Mouse (Mus musculus): ENCODE results near the gene Tbx10. TPM values are rescaled to one million over a fixed set of nuclear protein-coding genes. Genes with fewer than 3 reads are reported as not detected.
"Not testable (repeated sequence)": the region's sequence is repeated elsewhere in the genome, so short reads cannot be mapped to it uniquely, and the experiment has no call there.

Gene Tbx10
- polyA plus RNA-seq, 1 experiment from 2014 or later, result not detected

DNA sequence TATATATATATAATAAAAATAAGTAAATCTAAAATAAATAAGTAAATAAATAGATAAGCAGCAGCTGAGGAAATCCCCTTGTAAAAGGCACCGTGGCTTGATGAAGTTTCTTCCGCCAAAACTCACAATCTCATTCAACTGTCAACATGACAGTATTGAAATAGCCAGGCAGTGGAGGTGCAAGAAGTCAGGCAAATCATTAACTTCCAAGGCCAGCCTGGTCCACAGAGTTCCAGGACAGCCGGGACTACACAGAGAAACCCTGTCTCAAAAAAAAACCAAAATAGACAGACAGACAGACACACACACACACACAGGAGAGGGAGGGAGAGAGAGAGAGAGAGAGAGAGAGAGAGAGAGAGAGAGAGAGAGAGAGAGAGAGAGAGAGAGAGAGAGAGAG is 40.7 kb downstream of the Tbx10 start:
- Histone ChIP-seq H3K4me3 (no peak overlapping the region), H3K4me2 (no peak overlapping the region), H3K9me3 (no peaks in the 10 kb centered on the region), H3K27ac (no peak overlapping the region), H3K4me1 (peaks cover 14% of the 10 kb centered on the region), H3K9ac (no peak overlapping the region), H3K36me3 (peaks cover 7% of the 10 kb centered on the region), H3K27me3 (no peaks in the 10 kb centered on the region)
- 86% methylated on average over 3 of the region's 3 CpGs for WGBS
- no peak for ATAC-seq (ENCODE audit: insufficient number of reproducible peaks, low FRiP score, low TSS enrichment, low read depth)

DNA sequence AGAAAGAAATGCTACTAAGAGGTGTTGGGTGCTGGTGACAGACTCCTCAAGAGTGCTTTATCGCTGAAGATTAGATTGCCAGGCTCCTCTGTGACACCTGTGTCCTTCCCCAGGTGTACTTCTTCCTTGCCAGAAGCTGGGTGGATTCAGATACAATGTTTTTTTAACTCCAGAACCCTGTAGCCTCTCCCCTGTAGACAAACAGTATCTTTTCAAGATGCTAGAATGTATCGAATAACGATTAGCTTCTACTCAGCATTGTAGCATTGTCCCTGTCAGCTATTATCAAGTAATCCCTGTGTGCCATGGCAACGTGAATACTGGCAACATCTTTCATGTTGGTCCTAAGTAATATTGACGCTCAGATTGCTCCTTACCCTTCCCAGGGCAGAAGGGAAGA is 41.2 kb downstream of the Tbx10 start:
- Histone ChIP-seq H3K27me3 (no peaks in the 10 kb centered on the region), H3K27ac (no peak overlapping the region), H3K9ac (no peak overlapping the region), H3K4me2 (no peak overlapping the region), H3K9me3 (no peaks in the 10 kb centered on the region), H3K4me1 (peaks cover 14% of the 10 kb centered on the region), H3K4me3 (no peak overlapping the region), H3K36me3 (peaks cover 7% of the 10 kb centered on the region)
- WGBS, result 75% methylated on average over 5 of the region's 5 CpGs
- no peak for ATAC-seq (ENCODE audit: insufficient number of reproducible peaks, low FRiP score, low TSS enrichment, low read depth)

DNA sequence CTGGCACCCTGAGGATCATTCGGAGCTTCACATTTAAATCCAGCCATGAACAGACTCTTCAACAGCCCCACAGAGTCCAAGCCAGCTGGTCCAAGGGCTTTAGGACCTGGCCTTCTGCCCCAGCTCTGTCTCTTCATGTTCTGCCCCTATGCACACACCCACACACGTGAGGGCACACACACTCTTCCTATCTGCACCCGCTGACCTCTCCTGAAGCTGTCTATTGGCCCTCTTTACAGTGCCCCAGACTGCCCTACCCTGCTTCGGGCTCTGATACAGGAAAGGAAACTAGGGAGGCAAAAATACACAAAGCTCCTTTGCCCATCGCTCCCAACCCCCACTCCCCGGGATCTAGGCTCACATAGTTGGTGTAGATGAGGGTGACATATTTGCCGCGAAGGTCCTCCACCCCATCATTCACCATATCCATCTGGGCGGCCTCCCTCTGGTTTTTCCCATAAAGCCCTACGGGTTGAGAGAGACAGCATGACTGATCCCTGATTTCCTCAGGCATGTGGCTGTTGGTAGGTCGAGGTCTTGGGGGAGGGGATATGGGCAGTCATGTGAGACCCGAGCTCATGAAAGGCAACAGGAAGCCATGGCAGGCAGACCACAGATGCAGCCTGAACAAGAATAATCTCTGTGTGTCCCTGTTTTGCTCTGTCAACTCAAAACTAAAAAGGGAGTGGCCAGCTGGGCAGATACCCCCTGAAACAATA is 43.9 kb downstream of the Tbx10 start:
- H3K4me3 ChIP-seq, result no peak overlapping the region
- no peak for ATAC-seq (ENCODE audit: insufficient number of reproducible peaks, low FRiP score, low TSS enrichment, low read depth)
- no peak overlapping the region for H3K27ac ChIP-seq
- no peaks in the 10 kb centered on the region for H3K9me3 ChIP-seq
- no peak overlapping the region for H3K9ac ChIP-seq
- WGBS, result 75% methylated on average over 12 of the region's 12 CpGs
- H3K27me3 ChIP-seq, result no peaks in the 10 kb centered on the region
- peaks cover 7% of the 10 kb centered on the region for H3K36me3 ChIP-seq
- H3K4me1 ChIP-seq, result peaks cover 14% of the 10 kb centered on the region
- peak overlapping the region; percentile 27; the same call in 1 of the 2 replicates for H3K4me2 ChIP-seq

DNA sequence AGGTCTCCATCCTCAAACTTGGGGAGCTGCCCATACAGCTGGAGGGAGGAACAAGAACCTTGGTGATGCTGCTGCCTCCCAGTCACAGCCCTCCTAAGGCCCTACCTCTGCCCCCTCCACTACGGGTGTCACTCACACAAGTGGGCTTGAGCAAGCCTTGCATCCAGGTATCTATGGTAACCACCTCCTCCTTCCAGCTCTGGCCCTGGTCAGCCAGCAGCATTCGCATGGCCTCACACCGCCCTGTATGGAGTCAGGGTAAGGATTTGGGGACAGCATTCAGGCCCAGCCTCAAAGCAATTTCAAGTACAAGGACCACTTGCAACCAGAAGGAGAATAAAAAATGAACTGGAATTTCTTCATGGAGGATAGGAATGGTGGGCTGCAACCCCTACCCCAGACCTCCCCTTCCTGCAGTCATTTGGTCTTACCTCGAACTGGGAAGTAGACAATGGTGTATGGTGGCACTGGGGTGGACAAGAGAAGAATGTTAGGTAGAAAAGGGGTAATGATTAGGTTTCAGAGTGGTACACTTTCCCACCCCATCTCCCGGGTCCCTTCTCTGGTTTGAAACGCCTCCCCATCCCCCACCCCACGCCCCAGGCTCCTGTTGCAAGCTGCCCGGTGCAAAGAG is 44.7 kb downstream of the Tbx10 start:
- not testable (repeated sequence) for H3K9me3 ChIP-seq, H3K27me3 ChIP-seq, H3K36me3 ChIP-seq
- H3K4me3 ChIP-seq, result peak overlapping the region; percentile 74
- WGBS, result 20% methylated on average over 8 of the region's 8 CpGs
- peaks cover 14% of the 10 kb centered on the region for H3K4me1 ChIP-seq
- H3K4me2 ChIP-seq, result peak overlapping the region; percentile 66
- H3K9ac ChIP-seq, result peak overlapping the region; percentile 82
- peak overlapping the region; percentile 83 for H3K27ac ChIP-seq
- peak; percentile 16; the same call in 1 of the 2 replicates for ATAC-seq (ENCODE audit: insufficient number of reproducible peaks, low FRiP score, low TSS enrichment, low read depth)

DNA sequence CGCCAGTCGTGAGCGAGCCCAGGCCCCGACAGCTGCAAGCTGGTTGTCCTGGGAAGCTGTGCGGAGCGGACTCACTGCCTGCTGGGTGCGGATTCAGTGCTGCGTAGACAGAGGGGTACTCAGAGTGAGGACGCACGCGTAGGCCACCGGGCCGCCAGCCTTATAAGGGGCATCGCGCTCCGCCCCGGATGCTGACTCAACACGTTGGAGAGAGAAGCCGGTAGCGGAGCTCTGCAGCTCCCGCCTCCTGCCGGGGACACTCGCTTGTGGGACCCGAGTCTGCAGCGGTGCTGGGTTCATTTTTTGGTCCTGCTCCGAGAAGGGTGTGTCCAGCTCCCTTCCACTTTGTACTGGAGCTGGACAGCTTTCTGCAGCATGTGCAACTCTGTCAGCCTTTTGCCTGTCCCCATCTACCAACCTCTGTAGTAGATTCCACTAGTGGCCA is 45.3 kb downstream of the Tbx10 start, which contains the start of gene Gstp1:
Gstp1 (minus strand) TSS at position 198 of the 445 bp plus-strand sequence.
- peak; percentile 81 for ATAC-seq (ENCODE audit: insufficient number of reproducible peaks, low FRiP score, low TSS enrichment, low read depth)
- Histone ChIP-seq H3K27me3 (no peaks in the 10 kb centered on the region), H3K4me2 (peak within 1 kb of the TSS; percentile 66), H3K9ac (peak within 1 kb of the TSS; percentile 82), H3K9me3 (no peaks in the 10 kb centered on the region), H3K4me1 (peaks cover 14% of the 10 kb centered on the region), H3K4me3 (peak within 1 kb of the TSS; percentile 74), H3K27ac (peak within 1 kb of the TSS; percentile 83), H3K36me3 (peaks cover 7% of the 10 kb centered on the region)
- WGBS, result 0% methylated on average over 26 of the region's 26 CpGs

DNA sequence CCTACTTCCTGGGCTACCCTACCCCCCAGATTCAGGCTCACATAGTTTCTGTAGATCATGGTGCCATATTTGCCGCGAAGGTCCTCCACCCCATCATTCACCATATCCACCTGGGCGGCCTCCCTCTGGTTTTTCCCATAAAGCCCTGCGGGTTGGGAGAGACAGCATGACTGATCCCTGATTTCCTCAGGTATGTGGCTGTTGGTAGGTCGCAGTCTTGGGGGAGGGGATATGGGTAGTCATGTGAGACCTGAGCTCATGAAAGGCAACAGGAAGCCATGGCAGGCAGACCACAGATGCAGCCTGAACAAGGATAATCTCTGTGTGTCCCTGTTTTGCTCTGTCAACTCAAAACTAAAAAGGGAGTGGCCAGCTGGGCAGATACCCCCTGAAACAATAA is 48.4 kb downstream of the Tbx10 start:
- not testable (repeated sequence) for ATAC-seq (ENCODE audit: insufficient number of reproducible peaks, low FRiP score, low TSS enrichment, low read depth); H3K4me3 ChIP-seq; H3K9ac ChIP-seq; H3K27ac ChIP-seq; H3K36me3 ChIP-seq; H3K27me3 ChIP-seq; H3K4me2 ChIP-seq; H3K9me3 ChIP-seq
- WGBS, result 84% methylated on average over 5 of the region's 5 CpGs
- peaks cover 18% of the 10 kb centered on the region for H3K4me1 ChIP-seq

DNA sequence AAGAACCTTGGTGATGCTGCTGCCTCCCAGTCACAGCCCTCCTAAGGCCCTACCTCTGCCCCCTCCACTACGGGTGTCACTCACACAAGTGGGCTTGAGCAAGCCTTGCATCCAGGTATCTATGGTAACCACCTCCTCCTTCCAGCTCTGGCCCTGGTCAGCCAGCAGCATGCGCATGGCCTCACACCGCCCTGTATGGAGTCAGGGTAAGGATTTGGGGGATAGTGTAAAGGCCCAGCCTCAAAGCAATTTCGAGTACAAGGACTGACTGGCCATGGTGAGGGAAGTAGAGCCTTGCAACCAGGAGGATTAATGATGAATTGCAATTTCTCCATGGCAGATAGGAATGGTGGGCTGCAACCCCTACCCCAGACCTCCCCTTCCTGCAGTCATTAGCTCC is 48.9 kb downstream of the Tbx10 start:
- H3K27me3 ChIP-seq; H3K36me3 ChIP-seq; ATAC-seq (ENCODE audit: insufficient number of reproducible peaks, low FRiP score, low TSS enrichment, low read depth); H3K9ac ChIP-seq; H3K9me3 ChIP-seq; H3K27ac ChIP-seq; H3K4me2 ChIP-seq; H3K4me3 ChIP-seq: not testable (repeated sequence)
- 83% methylated on average over 4 of the region's 4 CpGs for WGBS
- H3K4me1 ChIP-seq, result peaks cover 17% of the 10 kb centered on the region

DNA sequence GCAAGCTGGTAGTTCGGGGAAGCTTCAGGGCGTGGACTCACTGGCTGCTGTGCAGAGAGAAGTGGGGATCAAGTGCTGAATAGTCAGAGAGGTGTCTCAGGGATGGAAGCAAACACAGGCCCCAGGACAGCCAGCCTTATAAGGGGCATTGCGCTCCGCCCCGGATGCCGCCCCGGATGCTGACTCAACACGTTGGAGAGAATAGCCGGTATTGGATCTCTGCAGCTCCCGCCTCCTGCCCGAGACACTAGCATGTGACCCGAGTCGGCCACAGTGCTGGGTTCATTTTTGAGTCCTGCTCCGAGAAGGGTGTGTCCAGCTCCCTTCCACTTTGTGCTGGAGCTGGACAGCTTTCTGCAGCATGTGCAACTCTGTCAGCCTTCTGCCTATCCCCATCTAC is 49.6 kb downstream of the Tbx10 start:
- Histone ChIP-seq H3K27me3 (no peaks in the 10 kb centered on the region), H3K4me2 (no peak overlapping the region), H3K9ac (no peak overlapping the region), H3K36me3 (no peaks in the 10 kb centered on the region), H3K27ac (no peak overlapping the region), H3K9me3 (no peaks in the 10 kb centered on the region), H3K4me3 (no peak overlapping the region), H3K4me1 (peaks cover 14% of the 10 kb centered on the region)
- no peak for ATAC-seq (ENCODE audit: insufficient number of reproducible peaks, low FRiP score, low TSS enrichment, low read depth)
- WGBS, result 71% methylated on average over 14 of the region's 14 CpGs

DNA sequence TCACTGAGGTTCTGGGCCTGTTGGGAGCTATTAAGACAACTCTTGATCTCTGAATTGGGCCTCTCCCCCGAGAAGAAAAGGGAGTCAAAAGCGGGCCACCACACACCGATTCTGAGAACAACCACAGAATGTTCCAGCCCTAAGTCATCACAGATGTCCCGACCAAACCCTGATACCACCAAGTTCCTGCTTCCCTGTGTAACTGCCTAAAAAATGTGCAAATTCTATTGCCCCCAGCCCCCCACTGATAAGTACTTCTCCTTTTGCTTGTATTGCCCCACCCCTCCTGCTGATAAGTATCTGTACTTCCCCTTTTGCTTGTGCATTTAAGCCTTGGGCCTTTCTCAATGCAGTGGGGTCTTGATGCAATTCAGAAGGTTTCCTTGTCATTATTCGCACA is 51.6 kb downstream of the Tbx10 start:
- WGBS, result 86% methylated on average over 5 of the region's 5 CpGs
- not testable (repeated sequence) for H3K4me2 ChIP-seq; H3K27ac ChIP-seq; H3K4me3 ChIP-seq; H3K4me1 ChIP-seq; H3K36me3 ChIP-seq; H3K9ac ChIP-seq; ATAC-seq (ENCODE audit: insufficient number of reproducible peaks, low FRiP score, low TSS enrichment, low read depth); H3K27me3 ChIP-seq; H3K9me3 ChIP-seq

DNA sequence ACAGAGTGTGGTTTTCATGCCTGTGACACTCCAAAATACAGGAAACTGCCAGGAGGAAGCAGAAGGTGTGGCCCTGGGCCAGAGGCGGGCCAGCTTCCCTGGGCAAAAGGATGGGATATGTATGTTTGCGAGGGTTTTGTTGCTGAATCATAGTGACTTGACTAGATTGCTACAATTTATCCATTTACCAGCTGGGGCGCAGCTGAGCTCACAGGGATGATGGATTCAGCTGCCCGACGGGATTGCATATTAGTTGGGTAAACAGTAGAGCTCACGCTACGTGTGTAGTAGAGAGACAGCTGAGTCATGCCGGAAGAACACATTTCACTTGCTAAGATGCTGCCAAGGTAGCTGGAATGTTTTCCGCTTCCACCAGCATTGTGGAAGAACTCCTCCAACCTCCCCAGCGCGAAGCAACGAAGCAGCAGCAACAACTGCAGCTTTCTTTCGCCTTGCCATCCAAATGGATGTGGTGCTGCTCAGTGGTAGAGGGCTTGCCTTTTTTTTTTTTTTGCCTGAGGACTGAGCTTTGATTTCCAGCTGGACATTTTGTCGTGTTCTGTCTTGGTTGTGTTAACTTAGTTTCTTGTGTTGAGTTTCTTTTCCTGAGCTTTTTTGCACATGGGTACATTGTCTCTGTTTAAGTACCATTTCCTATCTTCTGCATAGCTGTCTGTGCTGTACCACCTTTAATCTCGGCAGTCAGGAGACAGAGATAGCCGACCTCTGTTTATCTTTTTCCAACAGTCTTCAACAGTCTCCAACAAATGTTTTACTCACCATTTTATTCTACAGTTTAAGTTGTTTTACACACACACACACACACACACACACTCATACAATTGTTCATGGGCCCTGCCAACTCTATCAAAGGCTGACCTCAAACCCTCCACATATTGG is 53.7 kb downstream of the Tbx10 start, which contains the start of gene Gstp2:
Gstp2 (minus strand) TSS at position 58 of the 900 bp plus-strand sequence.
- WGBS, result 44% methylated on average over 16 of the region's 16 CpGs
- no peak for ATAC-seq (ENCODE audit: insufficient number of reproducible peaks, low FRiP score, low TSS enrichment, low read depth)
- no peaks in the 10 kb centered on the region for H3K36me3 ChIP-seq
- peak within 1 kb of the TSS; percentile 8 for H3K4me3 ChIP-seq
- H3K27ac ChIP-seq, result peak within 1 kb of the TSS; percentile 67
- no peaks in the 10 kb centered on the region for H3K27me3 ChIP-seq
- peak within 1 kb of the TSS; percentile 19 for H3K4me2 ChIP-seq
- H3K9me3 ChIP-seq, result no peaks in the 10 kb centered on the region
- peaks cover 9% of the 10 kb centered on the region for H3K4me1 ChIP-seq
- no peak within 1 kb of the TSS for H3K9ac ChIP-seq

DNA sequence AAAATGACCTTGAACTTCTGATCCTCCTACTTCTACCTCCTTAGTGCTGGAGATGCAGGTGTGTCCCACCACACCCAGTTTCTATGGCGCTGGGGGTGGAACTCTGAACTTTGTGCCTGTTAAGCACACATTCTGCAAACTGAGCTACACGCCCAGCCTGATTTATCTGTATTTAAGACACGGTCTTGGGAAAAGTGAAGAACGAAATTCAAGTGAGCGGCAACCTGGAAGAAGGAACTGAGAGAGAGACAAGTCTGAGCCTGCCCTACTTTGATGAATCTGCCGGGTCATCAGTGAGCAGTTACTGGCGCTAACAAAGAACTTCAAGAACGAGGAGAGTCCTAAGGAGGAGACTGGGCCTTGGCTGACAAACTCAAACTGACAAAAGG is 54.3 kb downstream of the Tbx10 start:
- WGBS, result 73% methylated on average over 8 of the region's 8 CpGs
- no peak overlapping the region; the same call in 1 of the 2 replicates for H3K27ac ChIP-seq
- H3K9me3 ChIP-seq, result no peaks in the 10 kb centered on the region
- H3K4me1 ChIP-seq, result peaks cover 9% of the 10 kb centered on the region
- H3K4me3 ChIP-seq, result no peak overlapping the region
- no peak overlapping the region for H3K9ac ChIP-seq
- ATAC-seq (ENCODE audit: insufficient number of reproducible peaks, low FRiP score, low TSS enrichment, low read depth), result no peak
- H3K36me3 ChIP-seq, result no peaks in the 10 kb centered on the region
- H3K4me2 ChIP-seq, result no peak overlapping the region
- no peaks in the 10 kb centered on the region for H3K27me3 ChIP-seq
